Mouse (Mus musculus) myocyte (in vitro differentiated cells): ENCODE results near the gene Bach2.

Experiments
- CEBPB ChIP-seq: IDR thresholded peaks from 2 replicates; pipeline ENCODE4 v1.6.1; 2011; ENCODE audit warnings: mild to moderate bottlenecking, moderate library complexity; ENCODE audit not compliant: poor library complexity, insufficient read depth, severe bottlenecking
- E2F4 ChIP-seq: IDR thresholded peaks from one replicate; pipeline ENCODE4 v1.6.1; 2011; ENCODE audit warnings: mild to moderate bottlenecking, control low read depth, moderate library complexity; ENCODE audit not compliant: insufficient read depth
- MYOD1 ChIP-seq, 3 experiments: IDR thresholded peaks; one replicate each; pipeline ENCODE4 v1.6.1; 2011; ENCODE audit warnings: control low read depth in 2 of 3, low read depth in 2 of 3, mild to moderate bottlenecking in 2 of 3, moderate library complexity in 1 of 3; ENCODE audit not compliant: insufficient read length in 2 of 3, control insufficient read depth in 1 of 3
- MYOG ChIP-seq, 3 experiments: IDR thresholded peaks; one replicate each; pipeline ENCODE4 v1.6.1; 2011; ENCODE audit warnings: control low read depth in 2 of 3, low read depth in 2 of 3, mild to moderate bottlenecking in 2 of 3; ENCODE audit not compliant: insufficient read length in 2 of 3, control insufficient read depth in 1 of 3, insufficient read depth in 1 of 3
- POLR2A ChIP-seq: IDR thresholded peaks from one replicate; pipeline ENCODE4 v1.6.1; 2011; ENCODE audit warnings: low read depth, mild to moderate bottlenecking, control low read depth, moderate library complexity; ENCODE audit not compliant: insufficient read length
- POLR2AphosphoS2 ChIP-seq: IDR thresholded peaks from one replicate; pipeline ENCODE4 v1.6.1; 2011; ENCODE audit warnings: low read depth, control low read depth; ENCODE audit not compliant: insufficient read length
- REST ChIP-seq: IDR thresholded peaks from one replicate; pipeline ENCODE4 v1.6.1; 2011; ENCODE audit warnings: mild to moderate bottlenecking, control low read depth, moderate library complexity; ENCODE audit not compliant: insufficient read depth, insufficient read length
- TCF3 ChIP-seq: IDR thresholded peaks from one replicate; pipeline ENCODE4 v1.6.1; 2011; ENCODE audit warnings: low read depth, control low read depth; ENCODE audit not compliant: insufficient read length
- USF1 ChIP-seq: IDR thresholded peaks from one replicate; pipeline ENCODE4 v1.6.1; 2011; ENCODE audit warnings: low read depth, mild to moderate bottlenecking, control low read depth, moderate library complexity

DNA sequence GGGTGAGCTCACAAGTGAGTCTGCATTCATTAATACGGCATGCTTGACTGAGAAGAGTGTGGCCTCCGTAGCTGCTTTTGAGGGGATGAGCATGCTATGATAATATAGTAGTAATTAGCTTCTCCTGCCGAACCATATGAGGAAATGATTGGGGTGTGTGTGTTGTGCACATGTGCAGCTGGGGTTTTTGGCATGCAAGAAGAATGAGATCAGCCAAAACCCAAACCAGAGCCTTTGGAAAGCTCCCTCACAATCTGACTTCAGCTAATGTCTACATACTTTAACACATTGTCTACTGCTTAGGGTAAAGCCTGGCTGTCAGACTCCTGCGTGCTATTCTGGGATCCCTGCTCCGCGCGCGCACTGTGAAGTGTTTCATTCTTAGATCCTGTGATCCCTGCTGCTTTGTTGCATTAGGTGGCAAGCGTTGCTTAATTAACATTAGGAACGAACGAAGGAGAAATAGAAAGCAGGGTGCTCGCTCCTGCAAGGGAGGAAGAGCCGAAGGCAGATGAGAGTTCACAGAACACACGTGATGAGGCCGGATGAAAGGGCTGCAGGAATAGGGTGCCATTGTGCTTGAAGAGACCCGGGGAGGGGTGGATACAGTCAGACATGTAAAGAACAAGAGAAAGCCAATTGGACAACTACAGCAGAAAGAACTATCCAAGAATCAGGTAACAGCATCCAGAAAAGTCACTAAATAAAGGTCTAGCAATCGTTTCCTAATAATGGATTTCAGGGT is 248.2 kb downstream of the Bach2 start:
- no peak for TF ChIP-seq POLR2A
- no peak for TF ChIP-seq POLR2AphosphoS2
- TF ChIP-seq TCF3, result no peak
- TF ChIP-seq MYOG (IDR thresholded peaks at IDR 0.05; ENCODE audit: control insufficient read depth in 1 of 3, insufficient read depth in 1 of 3, insufficient read length in 2 of 3, low read depth in 2 of 3), result no peak
- no peak for TF ChIP-seq E2F4
- no peak for TF ChIP-seq USF1
- TF ChIP-seq CEBPB, result no peak
- TF ChIP-seq REST, result no peak
- TF ChIP-seq MYOD1 (IDR thresholded peaks at IDR 0.05; ENCODE audit: control insufficient read depth in 1 of 3, insufficient read length in 2 of 3, low read depth in 2 of 3), result no peak
